Mouse (Mus musculus) effector memory CD4-positive, alpha-beta T cell, adult 7 months (primary cell): ENCODE data around the gene Gal3st3. TPM values are rescaled to one million over a fixed set of nuclear protein-coding genes. Genes with fewer than 3 reads are reported as not detected.

Experiments
- polyA plus RNA-seq: library from polyadenylated mRNA; unstranded; fragments of 100-300 nt; shearing (Covaris generic); gene quantifications from one replicate; pipeline ENCODE4 v1.2.1, GENCODE M21; 2017

Gene Gal3st3
- not detected for polyA plus RNA-seq

DNA sequence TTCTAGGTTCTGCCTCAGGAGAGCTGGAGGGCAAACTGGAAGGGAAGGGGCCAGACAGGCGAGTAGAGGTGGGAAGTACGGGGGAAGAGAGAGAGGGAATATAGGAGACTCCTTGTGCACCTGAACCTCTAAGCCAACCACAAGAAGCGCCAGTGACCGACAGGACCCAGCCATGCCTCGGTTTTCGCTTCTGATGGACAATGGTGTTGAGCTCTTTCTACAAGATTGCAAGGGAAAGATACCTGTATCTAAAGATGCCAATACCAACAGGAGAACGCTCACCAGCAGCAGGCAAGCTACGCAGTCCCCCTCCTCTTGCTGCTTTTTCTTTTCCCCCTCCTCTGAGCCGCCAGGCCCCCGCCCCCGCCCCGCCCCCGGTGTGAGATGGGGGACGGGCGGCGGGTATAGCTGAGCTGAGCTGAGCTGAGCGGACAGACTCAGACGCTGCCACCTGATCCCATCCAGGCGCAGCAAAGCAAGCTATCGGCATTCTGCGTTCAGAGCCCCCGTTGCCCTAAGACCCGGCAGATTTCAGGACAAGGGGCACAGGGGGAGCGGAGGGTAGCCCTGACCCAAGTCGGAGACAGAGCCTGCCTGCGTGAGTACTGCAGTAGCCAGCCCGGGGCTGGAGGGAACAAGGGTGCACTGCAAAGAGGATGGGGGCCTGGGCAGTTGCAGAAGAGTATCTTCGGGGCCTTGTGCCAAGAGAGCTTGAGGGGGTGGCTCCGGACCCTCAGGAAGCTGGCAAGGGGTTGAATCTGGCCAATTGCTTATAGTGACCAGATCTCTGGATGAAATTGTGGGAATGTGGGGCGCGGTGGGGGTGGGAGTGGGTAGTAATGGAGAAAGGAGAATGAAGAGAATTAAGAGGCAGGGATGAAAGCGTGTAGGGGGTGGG is at the start of gene Gal3st3:
Gal3st3 (plus strand) TSS at position 429 of the 898 bp plus-strand sequence.

GRCm38 (mm10) chr19:5272801-5273733 is 25.1 kb upstream of the Gal3st3 start, which contains the start of gene Pacs1:
Gene Pacs1 (minus strand): TSS chr19:5273119.

GRCm38 (mm10) chr19:5294972-5295735 is 3.0 kb upstream of the Gal3st3 start, which contains the start of gene Sf3b2:
Gene Sf3b2 (minus strand): TSS chr19:5295455.

GRCm38 (mm10) chr19:5335441-5335840 is 37.3 kb downstream of the Gal3st3 start, which contains the start of gene Catsper1:
Gene Catsper1 (plus strand): TSS chr19:5335741.

GRCm38 (mm10) chr19:5349502-5349873 is 51.4 kb downstream of the Gal3st3 start, which contains the start of gene Cst6:
Gene Cst6 (minus strand): TSS chr19:5349574.

Other genes starting within 250 kb of the Gal3st3 start
- gene Rin1, start 247.8 kb upstream of the Gal3st3 start, polyA plus RNA-seq, result 0.72 TPM
- gene Cd248, start 230.3 kb upstream of the Gal3st3 start, polyA plus RNA-seq, result not detected
- gene Tmem151a, start 212.8 kb upstream of the Gal3st3 start, polyA plus RNA-seq, result 0.88 TPM
- 30.1 TPM for gene Yif1a, start 209.8 kb upstream of the Gal3st3 start, polyA plus RNA-seq
- gene Cnih2, start 199.8 kb upstream of the Gal3st3 start, polyA plus RNA-seq, result 0.76 TPM
- gene Rab1b, start 191.3 kb upstream of the Gal3st3 start, polyA plus RNA-seq, result 149 TPM
- 4.3 TPM for gene Klc2, start 179.8 kb upstream of the Gal3st3 start, polyA plus RNA-seq
- gene Pacs1, start 25.2 kb upstream of the Gal3st3 start, polyA plus RNA-seq, result 92.1 TPM
- gene Sf3b2, start 2.9 kb upstream of the Gal3st3 start, polyA plus RNA-seq, result 304 TPM
- not detected for gene Catsper1, start 37.4 kb downstream of the Gal3st3 start, polyA plus RNA-seq
- gene Cst6, start 51.2 kb downstream of the Gal3st3 start, polyA plus RNA-seq, result 0.10 TPM
- 47.5 TPM for gene Eif1ad, start 68.4 kb downstream of the Gal3st3 start, polyA plus RNA-seq
- 160 TPM for gene Banf1, start 68.8 kb downstream of the Gal3st3 start, polyA plus RNA-seq
- 224 TPM for gene Sart1, start 90.4 kb downstream of the Gal3st3 start, polyA plus RNA-seq
- gene Tsga10ip, start 104.2 kb downstream of the Gal3st3 start, polyA plus RNA-seq, result 1.1 TPM
- gene Drap1, start 126.6 kb downstream of the Gal3st3 start, polyA plus RNA-seq, result 180 TPM
- gene AI837181, start 126.8 kb downstream of the Gal3st3 start, polyA plus RNA-seq, result 23.6 TPM
- gene Fosl1, start 149.2 kb downstream of the Gal3st3 start, polyA plus RNA-seq, result not detected
- 5.7 TPM for gene Ccdc85b, start 159.6 kb downstream of the Gal3st3 start, polyA plus RNA-seq
- 59.4 TPM for gene Fibp, start 162.3 kb downstream of the Gal3st3 start, polyA plus RNA-seq
- gene Ctsw, start 170.2 kb downstream of the Gal3st3 start, polyA plus RNA-seq, result 473 TPM
- 2.7 TPM for gene Efemp2, start 175.6 kb downstream of the Gal3st3 start, polyA plus RNA-seq
- gene Mus81, start 190.1 kb downstream of the Gal3st3 start, polyA plus RNA-seq, result 18.9 TPM
- gene Cfl1, start 192.1 kb downstream of the Gal3st3 start, polyA plus RNA-seq, result 2,966 TPM
- 0.38 TPM for gene 1700020D05Rik, start 205.5 kb downstream of the Gal3st3 start, polyA plus RNA-seq
- gene Snx32, start 212.2 kb downstream of the Gal3st3 start, polyA plus RNA-seq, result 3.2 TPM